Mouse (Mus musculus) frontal cortex, postnatal 25 days (tissue): ENCODE data around the gene Pex11b.
"Not testable (repeated sequence)": the region's sequence is repeated elsewhere in the genome, so short reads cannot be mapped to it uniquely, and the experiment has no call there.

ENCODE experiments used
- DNase-seq, 2 experiments: peaks; one replicate each; pipeline ENCODE4 v3.0.0; 2022; ENCODE audit warnings: low spot score in 2 of 2

Pex11b gene

DNA sequence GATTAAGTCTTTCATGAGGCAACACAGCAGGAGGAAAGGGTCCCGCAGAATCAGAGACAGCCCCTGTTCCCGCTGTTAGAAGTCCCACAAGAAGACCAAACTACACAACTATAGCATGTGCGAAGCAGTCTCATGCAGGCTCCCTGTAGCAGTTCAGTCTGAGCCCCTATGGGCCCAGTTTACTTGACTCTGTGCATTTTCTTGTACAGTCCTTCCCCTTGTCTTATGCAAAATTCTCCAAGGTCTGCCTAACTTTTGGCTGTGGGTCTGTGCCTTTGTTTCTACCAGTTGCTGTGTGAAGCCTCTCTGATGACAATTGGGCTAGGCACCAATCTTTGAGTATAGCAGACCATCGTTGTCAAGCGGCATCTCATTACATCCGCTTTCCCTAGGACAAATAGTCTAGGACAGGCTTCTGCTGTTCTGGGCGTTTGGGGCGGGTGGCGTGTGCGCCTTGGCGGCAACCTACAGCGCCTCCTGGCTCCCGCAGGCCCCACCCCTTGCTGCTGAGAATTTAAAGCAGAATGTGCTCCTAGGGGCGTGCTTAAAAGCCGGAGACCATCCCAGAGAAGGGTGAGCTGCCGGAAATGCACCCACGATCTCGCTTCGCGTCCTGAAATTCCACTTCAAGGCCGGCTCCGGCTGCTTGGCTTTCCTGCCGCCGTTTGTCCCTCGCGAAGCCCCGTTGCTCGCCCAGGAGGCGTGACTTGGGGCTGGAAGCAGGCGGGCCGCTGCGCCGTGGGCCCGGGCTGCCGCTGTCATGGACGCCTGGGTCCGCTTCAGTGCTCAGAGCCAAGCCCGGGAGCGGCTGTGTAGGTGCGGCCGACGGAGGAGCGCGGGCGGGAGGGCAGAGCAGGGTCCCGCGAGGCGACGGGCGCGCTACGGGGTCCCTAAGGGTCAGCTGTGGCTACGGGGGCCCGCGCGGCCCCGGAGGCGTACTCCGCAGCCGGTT is at the start of gene Pex11b, which contains the start of gene Gm42957:
TSS of gene Pex11b (plus strand) at position 449 of the 952 bp plus-strand sequence.
TSS of gene Gm42957 (plus strand) at position 547 of the 952 bp plus-strand sequence.
- peak; percentile 78 to 81 for DNase-seq

DNA sequence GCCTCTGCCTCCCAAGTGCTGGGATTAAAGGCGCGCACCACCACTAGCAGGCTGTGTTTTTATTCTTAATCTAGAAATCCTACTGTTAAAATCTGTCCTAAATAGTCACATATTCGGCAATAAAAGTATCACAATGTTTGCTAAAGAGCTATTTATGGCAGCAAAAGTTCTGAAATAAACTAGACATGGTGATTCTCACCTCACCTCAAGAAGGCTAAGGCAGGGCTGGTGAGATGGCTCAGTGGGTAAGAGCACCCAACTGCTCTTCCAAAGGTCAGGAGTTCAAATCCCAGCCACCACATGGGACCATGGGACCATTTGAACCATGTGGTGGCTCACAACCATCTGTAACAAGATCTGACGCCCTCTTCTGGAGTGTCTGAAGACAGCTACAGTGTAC is 44.5 kb upstream of the Pex11b start:
- DNase-seq, result no peak

DNA sequence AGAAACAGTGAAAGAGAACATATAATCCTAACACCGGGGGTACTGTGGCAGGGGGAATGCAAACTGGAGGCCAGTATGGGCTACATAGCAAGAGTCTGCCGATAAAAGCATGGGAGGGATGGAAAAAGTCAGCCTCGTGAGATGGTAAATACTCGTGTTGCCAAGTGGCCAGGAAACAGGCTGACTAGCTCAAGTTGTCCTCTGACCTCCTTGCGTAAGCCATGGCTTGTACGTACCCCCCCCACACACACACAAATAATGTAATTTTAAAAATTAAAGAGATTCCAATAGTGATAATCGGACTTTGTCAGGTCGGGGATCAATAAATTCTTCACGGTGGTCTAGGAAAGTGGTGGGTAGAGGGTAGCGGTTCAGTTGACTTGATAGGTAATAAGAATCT is 41.8 kb upstream of the Pex11b start:
- DNase-seq, result no peak

DNA sequence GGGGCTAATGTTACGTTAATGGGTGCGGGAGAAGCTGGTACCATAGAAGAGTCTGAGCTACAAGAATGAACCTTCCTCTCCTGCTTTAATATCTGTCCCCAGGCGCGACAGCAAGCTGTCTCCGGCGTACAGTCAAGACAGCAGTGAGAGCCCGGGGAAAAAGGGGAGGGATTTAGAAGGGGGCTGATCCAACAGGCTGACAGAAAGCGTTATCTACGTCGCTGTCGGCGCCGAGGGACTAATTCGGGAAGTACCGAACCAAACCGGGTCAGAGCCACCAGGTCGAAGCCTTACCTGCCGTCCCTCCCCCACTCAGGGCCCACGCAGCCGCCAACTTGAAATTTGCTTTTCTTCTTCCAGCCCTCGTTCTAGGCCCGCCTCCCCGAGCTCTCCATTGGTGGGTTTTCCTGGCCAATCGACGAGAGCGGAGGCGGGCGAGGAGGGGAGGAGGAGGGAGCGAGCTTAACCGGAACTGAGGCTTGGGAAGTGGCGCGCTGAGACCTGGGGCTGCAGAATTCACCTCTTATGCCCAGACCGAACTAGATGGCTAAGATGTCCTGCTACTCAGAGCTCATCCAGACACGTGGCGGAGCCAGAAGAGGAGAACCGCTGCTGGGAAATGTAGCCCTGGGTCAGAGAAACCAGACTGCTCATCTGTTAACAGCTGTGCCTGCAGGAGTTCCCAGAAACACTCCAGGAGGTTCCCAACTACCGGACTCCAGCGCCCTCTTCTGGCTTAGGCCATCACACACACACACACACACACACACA is 41.2 kb upstream of the Pex11b start, which contains the start of gene Polr3gl:
TSS of gene Polr3gl (minus strand) at position 392 of the 771 bp plus-strand sequence.
- peak; percentile 91 to 92 for DNase-seq

DNA sequence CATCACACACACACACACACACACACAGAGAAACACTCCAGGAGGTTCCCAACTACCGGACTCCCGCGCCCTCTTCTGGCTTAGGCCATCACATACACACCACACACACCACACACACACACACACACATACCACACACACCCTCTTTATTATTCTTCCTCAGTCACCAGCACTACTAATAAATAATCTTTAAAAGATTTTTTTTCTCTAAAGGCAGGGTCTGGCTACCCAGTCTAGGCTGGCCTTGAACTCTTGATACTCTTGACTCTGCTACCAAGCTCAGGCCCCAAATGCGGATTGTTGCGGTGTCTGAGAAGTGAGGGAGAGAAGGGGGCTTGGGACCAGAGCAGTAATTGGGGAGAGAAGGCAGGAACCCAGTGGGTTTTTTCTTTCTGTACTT is 40.3 kb upstream of the Pex11b start:
- no peak for DNase-seq

DNA sequence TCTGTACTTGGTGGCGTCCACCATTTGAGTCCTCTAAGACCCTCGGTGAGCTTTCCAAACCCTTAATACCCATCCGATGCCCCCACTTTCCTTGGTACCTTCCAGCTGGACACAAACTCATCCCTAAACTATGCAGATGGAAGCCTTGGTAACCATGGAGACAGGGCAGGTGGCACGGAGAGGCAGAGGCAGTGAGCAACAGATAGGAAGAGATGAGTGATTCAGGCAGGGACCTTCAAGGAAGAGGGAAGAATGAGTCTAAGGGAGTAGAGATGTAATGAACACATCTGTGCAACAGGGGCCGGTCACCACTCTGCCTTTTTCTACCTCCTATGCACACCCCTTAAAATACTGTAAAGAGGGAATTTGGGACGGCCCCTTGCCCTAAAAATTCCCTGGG is 39.5 kb upstream of the Pex11b start:
- no peak for DNase-seq

DNA sequence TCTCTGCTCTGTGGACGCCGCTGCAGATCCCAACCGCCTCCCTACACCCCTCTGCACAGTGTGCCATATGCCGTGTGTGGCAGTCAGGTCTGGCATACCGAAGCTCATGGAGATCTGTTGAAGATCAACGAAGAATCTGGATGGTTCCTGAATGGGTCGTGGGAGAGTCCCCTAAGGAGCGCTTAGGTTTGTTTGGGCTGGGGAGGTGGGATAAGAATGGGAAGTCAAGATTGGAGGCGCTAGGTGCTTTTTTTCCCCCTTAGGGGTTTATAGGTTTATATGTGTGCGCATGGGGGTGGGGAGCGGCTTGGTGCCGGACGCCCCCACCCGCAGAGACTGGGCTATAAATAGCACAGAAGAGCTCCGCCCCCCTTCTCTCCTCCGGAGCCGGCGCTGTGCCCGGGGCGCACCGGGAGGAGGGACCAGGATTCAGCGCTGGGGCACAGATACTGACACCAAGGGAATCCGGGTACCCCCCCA is 38.9 kb upstream of the Pex11b start, which contains the start of gene Ankrd34a:
TSS of gene Ankrd34a (plus strand) at position 409 of the 480 bp plus-strand sequence.
- peak; percentile 53 to 65 for DNase-seq

DNA sequence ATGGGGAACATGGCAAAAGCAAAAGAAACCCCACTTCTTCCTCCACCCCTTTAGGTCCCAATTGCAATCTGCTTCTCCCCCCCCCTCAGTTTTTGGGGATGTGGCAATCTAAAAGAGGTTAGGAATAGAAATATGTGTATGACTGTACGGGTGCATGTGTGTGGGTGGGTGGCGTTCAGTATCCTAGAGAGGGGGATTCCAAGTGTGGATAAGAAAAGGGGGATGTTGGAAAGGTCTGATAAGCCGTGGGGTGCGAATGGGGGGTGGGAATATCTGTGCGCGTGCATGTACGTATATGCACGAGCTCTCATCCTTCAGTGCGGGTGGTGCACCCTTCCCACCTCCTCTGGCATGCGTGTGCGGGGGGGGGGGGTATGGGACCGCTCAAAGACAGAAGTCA is 38.3 kb upstream of the Pex11b start:
- no peak for DNase-seq

DNA sequence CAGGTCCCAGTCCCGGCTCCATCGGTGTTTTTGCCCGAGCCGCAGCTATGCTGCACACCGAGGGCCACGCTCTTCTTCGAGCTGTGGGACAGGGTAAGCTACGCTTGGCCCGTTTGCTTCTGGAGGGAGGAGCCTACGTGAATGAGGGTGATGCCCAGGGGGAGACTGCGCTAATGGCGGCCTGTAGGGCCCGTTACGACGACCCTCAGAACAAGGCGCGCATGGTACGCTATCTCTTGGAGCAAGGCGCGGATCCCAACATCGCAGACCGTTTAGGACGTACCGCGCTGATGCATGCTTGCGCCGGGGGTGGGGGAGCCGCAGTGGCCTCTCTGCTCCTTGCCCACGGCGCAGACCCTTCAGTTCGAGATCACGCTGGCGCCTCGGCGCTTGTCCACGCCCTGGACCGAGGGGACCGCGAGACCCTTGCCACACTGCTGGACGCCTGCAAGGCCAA is 37.7 kb upstream of the Pex11b start:
- peak; percentile 32 to 41 for DNase-seq

DNA sequence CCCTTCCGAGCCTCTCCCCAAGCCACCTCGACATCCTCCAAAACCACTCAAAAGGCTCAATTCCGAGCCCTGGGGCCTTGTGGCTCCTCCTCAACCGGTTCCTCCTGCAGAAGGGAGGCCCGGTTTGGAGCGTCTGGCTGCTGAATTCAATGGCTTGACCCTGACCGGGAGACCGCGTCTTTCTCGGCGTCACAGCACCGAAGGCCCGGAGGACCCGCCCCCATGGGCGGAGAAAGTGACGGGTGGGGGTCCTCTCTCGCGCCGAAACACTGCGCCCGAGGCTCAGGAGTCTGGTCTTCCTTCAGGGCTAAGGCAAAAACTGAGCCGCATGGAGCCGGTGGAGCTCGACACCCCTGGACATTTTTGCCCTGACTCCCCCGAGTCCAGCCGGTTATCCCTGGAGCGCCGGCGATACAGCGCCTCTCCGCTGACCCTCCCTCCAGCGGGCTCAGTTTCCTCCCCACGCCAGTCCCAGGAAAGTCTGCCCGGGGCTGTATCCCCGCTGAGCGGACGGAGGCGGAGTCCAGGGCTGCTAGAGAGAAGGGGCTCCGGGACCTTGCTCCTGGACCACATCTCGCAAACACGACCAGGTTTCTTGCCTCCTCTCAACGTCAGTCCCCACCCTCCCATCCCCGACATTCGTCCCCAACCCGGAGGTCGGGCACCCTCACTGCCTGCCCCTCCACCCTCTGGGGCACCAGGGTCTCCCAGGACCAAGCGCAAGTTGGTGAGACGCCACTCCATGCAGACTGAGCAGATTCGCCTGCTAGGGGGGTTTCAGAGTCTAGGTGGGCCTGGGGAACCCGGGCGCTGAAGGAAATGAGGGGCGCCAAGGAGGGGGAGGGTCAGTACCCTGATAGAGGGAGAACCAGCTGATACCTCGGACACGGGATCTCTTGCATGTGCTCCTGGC is 36.8 kb upstream of the Pex11b start:
- peak in 1 of 2 experiments; percentile 38 for DNase-seq

DNA sequence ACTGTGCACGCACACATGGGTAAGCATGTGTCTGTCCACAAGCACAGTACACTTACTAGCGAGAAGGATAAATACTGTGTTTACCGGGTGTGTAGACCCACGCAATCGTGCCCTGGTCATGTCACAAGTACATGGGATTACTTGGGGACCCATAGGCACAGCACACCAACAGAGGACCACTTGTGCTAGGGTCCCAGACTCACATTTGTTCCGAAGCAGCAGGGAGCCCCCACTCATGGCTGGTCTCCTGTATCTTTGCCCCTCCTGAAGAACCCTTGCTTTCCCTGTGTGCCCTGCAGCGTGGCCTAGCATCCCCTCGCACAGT is 36.1 kb upstream of the Pex11b start:
- DNase-seq, result no peak

DNA sequence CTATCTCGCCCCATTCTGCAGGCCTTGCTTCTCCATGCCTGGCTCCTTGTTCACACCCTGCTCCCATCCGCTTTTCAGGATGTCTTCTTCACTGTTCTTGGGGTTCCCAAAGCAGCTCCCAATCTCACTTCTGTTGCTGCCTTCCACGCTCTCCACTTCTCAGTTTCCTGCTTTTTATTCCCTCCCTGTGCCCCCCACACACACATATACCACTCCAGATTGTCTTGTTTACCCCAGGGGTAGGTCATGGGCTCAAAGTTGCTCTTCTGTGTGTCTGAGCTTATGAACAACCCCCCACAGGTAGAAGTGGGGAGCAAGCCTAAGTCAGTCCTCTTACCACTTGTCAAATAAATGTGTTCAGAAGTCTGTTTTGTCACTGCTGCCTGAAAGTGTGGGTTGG is 35.8 kb upstream of the Pex11b start:
- no peak for DNase-seq

DNA sequence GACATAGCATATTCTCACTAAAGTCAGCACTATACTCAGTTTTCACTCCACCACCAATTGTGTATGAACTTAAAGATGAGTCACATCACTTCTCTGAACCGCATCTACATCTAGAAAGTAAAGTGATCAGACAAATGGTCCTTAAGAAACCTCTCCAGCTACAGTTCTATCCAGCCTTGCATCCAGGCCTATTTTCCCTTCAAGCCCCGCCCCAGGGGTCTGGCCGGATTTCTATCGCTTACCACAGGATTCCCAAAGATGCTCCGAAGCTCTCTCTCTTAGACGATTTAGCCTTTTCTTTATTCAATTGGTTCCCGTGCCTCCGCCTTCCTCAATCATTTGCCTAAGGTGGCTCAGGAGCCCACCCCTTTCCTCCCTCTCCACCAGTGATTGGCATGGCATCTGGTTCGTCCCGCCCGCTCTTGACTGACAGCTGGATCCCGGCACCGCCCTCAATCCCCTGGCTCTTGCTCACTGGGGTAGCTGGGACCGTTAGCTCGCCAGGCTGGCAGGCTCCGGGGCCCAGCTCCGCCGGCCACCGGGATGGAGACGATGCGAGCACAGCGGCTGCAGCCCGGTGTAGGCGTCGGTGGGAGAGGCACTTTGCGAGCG is 34.4 kb upstream of the Pex11b start, which contains the start of gene Lix1l:
TSS of gene Lix1l (plus strand) at position 511 of the 612 bp plus-strand sequence.
- peak; percentile 77 to 88 for DNase-seq

DNA sequence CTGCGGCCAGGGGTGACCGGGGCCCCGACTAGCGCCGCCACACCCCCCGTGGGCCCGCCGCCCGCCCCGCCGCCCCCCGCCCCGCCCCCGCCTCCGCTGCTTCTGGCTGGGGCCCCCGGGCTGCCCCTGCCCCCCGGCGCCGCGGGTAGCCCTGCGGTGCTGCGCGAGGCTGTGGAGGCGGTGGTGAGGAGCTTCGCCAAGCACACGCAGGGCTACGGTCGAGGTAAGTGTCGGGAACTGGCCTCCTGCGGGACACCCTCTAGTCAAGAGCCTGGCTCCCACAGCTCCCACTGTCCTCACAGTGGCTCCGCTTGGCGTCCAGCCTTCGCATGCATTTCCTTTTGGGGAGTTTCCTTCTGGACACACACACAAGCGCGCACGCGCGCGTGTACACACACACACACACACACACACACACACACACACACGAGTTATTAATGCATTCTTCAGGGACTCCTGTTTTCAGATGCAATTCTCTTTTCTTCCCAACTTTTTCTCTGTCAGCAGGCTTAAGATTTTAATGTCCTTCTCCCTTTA is 33.9 kb upstream of the Pex11b start:
- peak; percentile 39 to 49 for DNase-seq

DNA sequence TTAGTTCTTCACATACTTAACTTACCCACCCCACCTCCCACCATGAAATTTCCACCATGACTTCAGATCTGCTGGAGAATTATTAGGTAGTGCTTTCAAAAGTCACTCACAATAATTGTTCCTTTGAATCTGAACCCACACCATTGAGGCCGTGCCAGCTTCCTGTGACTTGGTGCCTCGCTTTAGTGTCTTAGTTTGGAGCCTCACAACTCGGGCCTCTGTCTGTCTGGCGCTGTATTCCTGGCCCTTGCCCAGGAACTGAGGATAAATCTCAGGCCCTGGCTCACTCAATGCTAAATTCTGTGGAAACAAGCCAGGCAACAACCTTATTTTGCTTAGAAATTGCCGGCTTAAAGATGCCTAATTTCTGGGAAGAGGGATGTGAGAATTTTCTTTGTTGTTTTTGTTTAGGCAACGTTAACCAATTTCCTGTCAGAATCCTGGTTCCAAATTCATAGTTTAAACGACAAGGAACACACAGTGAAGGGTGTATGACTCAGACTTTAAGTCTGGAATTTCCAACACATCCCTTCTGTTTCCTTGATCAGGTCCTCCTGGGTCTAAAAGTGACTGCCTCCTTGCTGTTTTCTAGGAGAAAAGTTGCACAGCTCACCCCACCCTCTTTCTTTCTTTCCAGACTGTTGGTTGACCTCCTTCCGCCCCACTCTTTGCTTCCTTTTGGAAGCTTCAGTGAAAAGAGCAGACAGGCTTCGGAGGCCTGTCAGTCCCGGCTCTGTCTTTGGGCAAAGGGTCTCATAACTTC is 33.1 kb upstream of the Pex11b start:
- no peak for DNase-seq

DNA sequence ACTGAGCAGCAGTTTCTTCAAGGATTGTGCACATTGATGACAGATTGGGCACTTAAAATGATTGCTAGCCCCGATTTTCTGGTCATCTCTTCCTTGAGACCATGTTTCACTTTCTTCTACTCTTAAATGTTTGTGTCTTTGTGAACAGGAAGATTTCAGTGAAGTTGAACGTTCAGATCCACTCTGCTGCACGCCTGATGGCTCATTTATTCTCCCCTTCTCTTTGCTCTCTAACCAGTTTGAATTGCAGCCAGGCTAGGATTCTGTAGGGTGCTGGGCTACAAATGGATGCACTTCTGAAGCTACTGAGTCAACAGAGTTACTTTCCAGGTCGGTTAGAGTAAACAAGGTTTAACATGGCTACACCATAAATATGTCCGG is 32.5 kb upstream of the Pex11b start:
- DNase-seq, result no peak

DNA sequence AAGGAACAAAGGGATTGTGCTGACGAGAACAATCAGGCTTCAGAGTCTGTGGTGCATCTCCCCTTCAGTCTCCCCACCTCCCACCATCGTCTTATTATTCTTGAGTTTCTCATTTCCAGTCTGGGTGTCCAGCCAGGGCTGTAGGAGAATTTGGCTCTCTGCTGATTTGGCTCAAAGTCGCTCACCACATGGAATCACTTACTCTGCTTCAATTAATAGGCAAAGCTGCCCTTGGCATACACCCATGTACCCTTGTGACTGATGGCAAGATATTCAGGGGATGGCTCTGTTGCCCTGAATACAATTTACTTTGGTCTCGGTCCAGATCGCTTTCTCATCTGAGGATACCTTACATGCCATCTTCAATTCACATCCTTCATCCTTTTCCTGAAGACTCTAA is 31.9 kb upstream of the Pex11b start:
- no peak for DNase-seq

DNA sequence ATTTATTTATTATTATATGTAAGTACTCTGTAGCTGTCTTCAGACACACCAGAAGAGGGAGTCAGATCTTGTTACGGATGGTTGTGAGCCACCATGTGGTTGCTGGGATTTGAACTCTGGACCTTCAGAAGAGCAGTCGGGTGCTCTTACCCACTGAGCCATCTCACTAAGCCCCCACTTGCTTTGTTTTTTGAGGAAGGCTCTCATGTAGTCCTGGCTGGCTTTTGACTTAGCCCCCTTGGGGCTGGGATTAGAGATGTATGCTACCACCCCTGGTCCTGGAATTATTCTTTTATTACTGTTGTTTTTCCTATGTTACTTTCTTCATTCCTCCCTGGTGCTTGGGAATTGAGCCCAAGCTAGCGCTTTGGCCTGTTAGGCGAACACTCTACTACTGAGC is 29.2 kb upstream of the Pex11b start:
- DNase-seq, result not testable (repeated sequence)

DNA sequence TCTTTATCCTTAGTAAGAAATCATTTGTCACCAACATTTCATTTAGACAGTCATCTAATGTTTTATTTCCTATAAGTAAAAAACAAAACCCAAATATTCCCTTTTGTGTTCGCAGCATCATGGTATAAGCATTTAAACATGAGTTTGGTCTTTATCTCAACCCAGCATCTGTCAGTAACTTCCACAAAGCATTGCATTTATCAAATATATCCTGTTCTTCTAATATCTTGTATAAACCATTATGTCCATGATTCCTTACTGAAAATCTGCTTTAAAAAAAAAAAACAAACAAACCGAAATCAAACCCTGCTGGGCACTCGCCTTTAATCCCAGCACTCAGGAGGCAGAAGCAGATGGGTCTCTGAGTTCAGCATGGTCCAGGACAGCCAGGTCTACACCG is 28.6 kb upstream of the Pex11b start:
- DNase-seq, result no peak

DNA sequence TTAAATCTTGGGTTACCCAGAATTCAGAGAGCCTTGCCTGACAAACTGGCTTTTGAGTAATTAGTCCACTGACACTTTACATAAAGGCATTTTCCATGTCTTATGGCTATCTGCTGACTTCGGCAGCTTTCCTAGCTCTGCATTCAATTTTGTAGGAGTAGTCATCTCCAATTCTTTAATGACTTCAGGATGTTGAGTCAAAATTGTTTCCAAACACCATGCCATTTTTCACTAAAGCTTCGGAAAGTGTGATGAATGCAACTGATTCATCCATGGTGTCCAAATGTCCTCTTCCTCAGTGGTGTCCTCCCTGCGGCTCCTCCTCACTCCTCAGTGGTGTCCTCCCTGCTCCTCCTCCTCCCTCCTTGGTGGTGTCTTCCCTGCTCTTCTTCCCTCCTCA is 17.2 kb upstream of the Pex11b start:
- DNase-seq, result no peak
